Mouse (Mus musculus) lung, postnatal 0 days (tissue): ENCODE results near the gene Kcmf1.

Experiments
- CTCF ChIP-seq: IDR thresholded peaks from 2 replicates; pipeline ENCODE4 v1.5.1; 2016; ENCODE audit warnings: antibody characterized with exemption, mild to moderate bottlenecking
- EP300 ChIP-seq: IDR thresholded peaks from 2 replicates; pipeline ENCODE4 v1.6.1; 2016; ENCODE audit warnings: antibody characterized with exemption, mild to moderate bottlenecking, control low read depth

DNA sequence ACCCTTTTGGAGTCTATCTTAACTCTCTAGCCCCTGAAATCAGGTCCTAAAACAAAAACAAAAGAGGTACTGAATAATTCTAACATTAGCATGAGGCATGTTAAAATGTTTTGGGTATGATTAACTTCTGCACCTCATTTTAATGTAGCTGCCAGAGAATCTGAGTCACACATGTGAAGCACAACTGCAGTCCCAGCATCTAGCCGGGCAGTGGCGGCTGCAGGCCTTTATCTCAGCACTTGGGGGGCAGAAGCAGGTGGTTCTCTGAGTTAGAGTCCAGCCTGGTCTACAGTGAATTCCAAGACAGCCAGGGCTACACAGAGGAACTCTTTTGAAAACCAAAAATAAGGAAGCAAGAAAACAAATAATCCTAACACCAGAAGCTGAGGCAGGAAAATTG, 11.1 kb downstream of the Kcmf1 start:
- TF ChIP-seq CTCF (no peak), EP300 (no peak)
